Mouse (Mus musculus) embryonic facial prominence, embryonic 11.5 days (tissue): ENCODE measurements around the gene Commd9. TPM values are rescaled to one million over a fixed set of nuclear protein-coding genes. Genes with fewer than 3 reads are reported as not detected.

Experiments
- ATAC-seq: fragments of 200-750 bp; cut with Nextera tagmentation; replicated peaks from 2 replicates; pipeline ENCODE4 v1.8.0; 2017; ENCODE audit warnings: low read depth; ENCODE audit not compliant: insufficient number of reproducible peaks, low FRiP score, low TSS enrichment
- DNase-seq: peaks from one replicate; pipeline ENCODE4 v3.0.0-alpha.2; 2015; ENCODE audit warnings: low spot score
- H3K27ac ChIP-seq: fragments of 300-500 bp; sonication (generic); replicated peaks from 2 replicates; pipeline ENCODE4 v1.5.1; 2014; ENCODE audit warnings: mild to moderate bottlenecking, low read depth, low read length, control low read depth
- H3K27me3 ChIP-seq: fragments of 300-500 bp; sonication (generic); 2 replicates; pipeline ENCODE4 v1.6.1; 2014; ENCODE audit warnings: mild to moderate bottlenecking, low read length, moderate library complexity, mixed read lengths; ENCODE audit not compliant: control insufficient read depth, insufficient read depth
- H3K36me3 ChIP-seq: fragments of 300-500 bp; sonication (generic); replicated peaks from 2 replicates; pipeline ENCODE4 v1.6.1; 2014; ENCODE audit warnings: low read depth, mild to moderate bottlenecking, low read length, moderate library complexity, mixed read lengths; ENCODE audit not compliant: control insufficient read depth, insufficient read depth
- H3K4me1 ChIP-seq: fragments of 300-500 bp; sonication (generic); 2 replicates; pipeline ENCODE4 v1.6.1; 2014; ENCODE audit warnings: low read length, mixed read lengths; ENCODE audit not compliant: control insufficient read depth, insufficient read depth
- H3K4me2 ChIP-seq: fragments of 300-500 bp; sonication (generic); 2 replicates; pipeline ENCODE4 v1.6.1; 2014; ENCODE audit warnings: low read depth, mild to moderate bottlenecking, control low read depth, low read length, moderate library complexity
- H3K4me3 ChIP-seq: fragments of 300-500 bp; sonication (generic); 2 replicates; pipeline ENCODE4 v1.5.1; 2014; ENCODE audit warnings: low read depth, low read length, control low read depth
- H3K9ac ChIP-seq: fragments of 300-500 bp; sonication (generic); replicated peaks from 2 replicates; pipeline ENCODE4 v1.6.1; 2014; ENCODE audit warnings: mild to moderate bottlenecking, control low read depth, low read length
- H3K9me3 ChIP-seq: fragments of 300-500 bp; sonication (generic); replicated peaks from 2 replicates; pipeline ENCODE4 v1.6.1; 2016; ENCODE audit warnings: mild to moderate bottlenecking, low read length, inconsistent platforms, mixed read lengths; ENCODE audit not compliant: control insufficient read depth
- WGBS: fragments of 180-500 bp; shearing (Covaris S2); extraction: QIAGEN DNeasy Blood & Tissue Kit; methylation state at CpG from one replicate; pipeline ENCODE4 v1.1.7; 2014; 5-methylcytosine and 5-hydroxymethylcytosine counted together
- polyA plus RNA-seq: library from polyadenylated mRNA; unstranded; fragments of >200 nt; fragmentation: Nextera tagmentation; extraction: Ambion mirVana; gene quantifications from 2 replicates; pipeline ENCODE4 v1.2.1, GENCODE M21; 2014

Gene Commd9
- polyA plus RNA-seq, 1 experiment from 2014 or later: 63.1 TPM

DNA sequence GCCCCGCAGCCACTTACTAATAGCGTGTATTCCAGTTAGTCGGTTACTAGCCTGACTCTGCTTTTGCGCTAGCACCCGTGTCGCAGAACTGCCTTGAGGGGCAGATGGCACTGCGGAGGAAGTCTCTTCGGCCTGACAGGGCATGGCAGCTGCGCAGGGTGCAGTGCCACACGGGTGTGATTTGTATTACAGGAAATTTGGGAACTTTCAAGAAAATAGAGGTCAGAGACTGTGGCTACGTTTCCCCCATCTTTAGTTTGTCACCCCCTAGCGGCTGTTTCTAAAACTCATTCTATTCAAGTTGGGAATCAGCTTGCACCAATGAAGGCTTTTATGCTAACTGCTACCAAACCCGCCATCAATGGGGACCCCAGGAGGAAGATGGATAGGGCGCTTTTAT is 14.9 kb upstream of the Commd9 start:
- Histone ChIP-seq H3K27ac (no peak overlapping the region), H3K4me2 (peak overlapping the region; percentile 5; the same call in 1 of the 2 replicates), H3K4me1 (no peaks in the 10 kb centered on the region), H3K27me3 (no peaks in the 10 kb centered on the region), H3K9me3 (no peaks in the 10 kb centered on the region), H3K4me3 (no peak overlapping the region), H3K9ac (no peak overlapping the region), H3K36me3 (no peaks in the 10 kb centered on the region)
- ATAC-seq (no peak), DNase-seq (peak; percentile 88)
- WGBS: 29% methylated on average over 14 of the region's 14 CpGs

DNA sequence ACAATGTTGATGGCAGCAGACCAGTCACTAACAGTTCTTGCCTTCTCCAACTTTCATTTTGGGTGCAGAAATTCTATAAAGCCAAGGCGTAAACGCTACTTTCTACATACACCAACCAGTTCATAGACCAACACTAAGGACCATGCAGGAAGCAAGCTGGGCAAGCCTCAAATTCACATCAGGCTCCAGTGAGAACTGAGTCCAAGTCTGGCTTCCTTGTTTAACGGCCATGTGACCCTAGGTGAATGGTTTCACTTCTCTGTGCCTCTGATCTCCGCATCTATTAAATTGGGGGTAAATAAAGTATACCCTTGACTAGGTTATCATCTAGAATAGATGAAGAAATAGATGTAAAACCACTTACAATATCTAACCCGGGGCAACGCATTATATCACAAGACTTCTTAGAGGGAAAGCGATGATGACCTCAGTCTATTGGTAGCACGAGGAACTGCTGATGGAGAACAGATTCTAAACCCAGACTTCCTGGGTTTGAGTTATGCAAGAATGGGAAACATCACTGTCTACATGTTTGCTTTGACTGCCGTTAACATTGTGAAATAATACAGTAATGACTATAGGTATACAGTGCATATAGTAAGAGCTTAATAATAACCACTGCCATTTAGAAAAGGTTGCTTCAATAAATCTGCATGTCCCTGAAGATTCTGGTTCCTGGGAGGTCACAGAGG is 4.4 kb upstream of the Commd9 start:
- Histone ChIP-seq H3K9me3 (no peaks in the 10 kb centered on the region), H3K36me3 (no peaks in the 10 kb centered on the region), H3K27ac (no peak overlapping the region), H3K4me2 (no peak overlapping the region), H3K27me3 (no peaks in the 10 kb centered on the region), H3K4me3 (no peak overlapping the region), H3K4me1 (no peaks in the 10 kb centered on the region), H3K9ac (no peak overlapping the region)
- ATAC-seq (no peak), DNase-seq (no peak)
- 87% methylated on average over 9 of the region's 9 CpGs for WGBS

DNA sequence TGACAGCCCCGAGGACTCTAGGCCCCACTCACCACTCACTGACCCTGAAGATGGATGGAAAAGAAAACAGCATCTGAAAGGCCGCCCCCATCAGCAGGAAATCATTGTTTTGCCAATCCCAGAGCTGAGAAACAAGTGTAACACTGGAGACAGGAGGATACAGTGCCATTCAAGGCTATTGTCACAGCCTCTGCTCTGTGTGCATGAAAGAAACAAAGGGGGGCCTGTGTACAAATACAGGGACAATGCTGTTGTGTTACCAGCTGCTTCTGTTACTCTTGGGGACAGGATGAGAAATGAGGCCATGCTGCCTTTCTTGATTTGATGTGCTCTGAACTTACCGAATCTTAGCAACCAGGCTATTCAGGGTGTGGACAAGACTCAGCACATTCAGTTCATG is 3.0 kb upstream of the Commd9 start, which contains the start of gene Prr5l:
TSS of gene Prr5l (minus strand) at position 30 of the 400 bp plus-strand sequence.
- Histone ChIP-seq H3K9me3 (no peaks in the 10 kb centered on the region), H3K4me1 (no peaks in the 10 kb centered on the region), H3K4me2 (no peak within 1 kb of the TSS), H3K36me3 (no peaks in the 10 kb centered on the region), H3K27ac (no peak within 1 kb of the TSS), H3K27me3 (no peaks in the 10 kb centered on the region), H3K4me3 (no peak within 1 kb of the TSS), H3K9ac (no peak within 1 kb of the TSS)
- 40% methylated on average over 3 of the region's 3 CpGs for WGBS
- DNase-seq (no peak), ATAC-seq (no peak)

DNA sequence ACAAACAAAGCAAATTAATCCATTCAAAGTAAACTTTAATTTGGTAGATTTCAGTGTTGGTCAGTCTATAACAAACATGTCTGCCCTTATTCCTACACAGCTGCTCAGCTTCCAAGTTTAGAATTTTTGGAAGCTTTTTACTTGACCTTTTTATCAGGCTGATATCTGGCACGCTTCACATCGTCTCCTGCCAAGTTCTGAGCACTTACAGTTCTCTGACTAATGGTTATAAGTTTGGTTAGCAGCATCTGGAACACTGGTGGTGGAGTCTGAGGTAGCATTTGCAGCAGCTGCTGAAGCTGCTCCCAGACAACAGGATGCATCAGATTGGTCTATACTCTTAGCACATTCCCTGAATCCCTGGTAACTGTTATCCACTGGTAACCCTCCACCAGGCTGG is 1.8 kb upstream of the Commd9 start:
- no peak overlapping the region for H3K4me3 ChIP-seq
- no peak overlapping the region for H3K4me2 ChIP-seq
- no peaks in the 10 kb centered on the region for H3K9me3 ChIP-seq
- DNase-seq (no peak), ATAC-seq (no peak)
- H3K27me3 ChIP-seq: no peaks in the 10 kb centered on the region
- H3K27ac ChIP-seq: no peak overlapping the region
- H3K4me1 ChIP-seq: no peaks in the 10 kb centered on the region
- no peak overlapping the region for H3K9ac ChIP-seq
- no peaks in the 10 kb centered on the region for H3K36me3 ChIP-seq
- 88% methylated on average over 2 of the region's 2 CpGs for WGBS

DNA sequence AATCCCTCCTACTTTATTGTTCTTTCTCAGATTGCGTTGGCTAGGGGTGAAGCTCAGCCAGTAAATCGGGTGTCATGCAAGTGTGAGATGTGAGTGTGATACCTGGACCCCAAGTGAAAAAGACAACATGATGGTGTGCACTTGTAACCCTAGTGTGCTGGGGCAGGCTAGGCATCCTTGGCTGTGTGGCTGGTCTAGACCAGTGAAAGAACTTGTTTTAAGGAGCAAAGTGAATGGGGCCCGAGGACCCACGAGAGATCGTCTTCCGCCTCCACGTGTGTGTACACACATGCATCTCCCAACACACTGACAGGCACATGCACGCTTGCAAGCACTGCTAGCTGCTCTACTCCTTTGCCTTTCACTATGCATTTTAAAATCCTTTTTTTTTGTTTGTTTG is 2.8 kb downstream of the Commd9 start:
- no peak overlapping the region for H3K4me3 ChIP-seq
- H3K27me3 ChIP-seq: no peaks in the 10 kb centered on the region
- no peaks in the 10 kb centered on the region for H3K4me1 ChIP-seq
- WGBS: 94% methylated on average over 8 of the region's 8 CpGs
- no peaks in the 10 kb centered on the region for H3K9me3 ChIP-seq
- H3K9ac ChIP-seq: no peak overlapping the region
- H3K27ac ChIP-seq: no peak overlapping the region
- ATAC-seq (no peak), DNase-seq (no peak)
- no peaks in the 10 kb centered on the region for H3K36me3 ChIP-seq
- H3K4me2 ChIP-seq: no peak overlapping the region

DNA sequence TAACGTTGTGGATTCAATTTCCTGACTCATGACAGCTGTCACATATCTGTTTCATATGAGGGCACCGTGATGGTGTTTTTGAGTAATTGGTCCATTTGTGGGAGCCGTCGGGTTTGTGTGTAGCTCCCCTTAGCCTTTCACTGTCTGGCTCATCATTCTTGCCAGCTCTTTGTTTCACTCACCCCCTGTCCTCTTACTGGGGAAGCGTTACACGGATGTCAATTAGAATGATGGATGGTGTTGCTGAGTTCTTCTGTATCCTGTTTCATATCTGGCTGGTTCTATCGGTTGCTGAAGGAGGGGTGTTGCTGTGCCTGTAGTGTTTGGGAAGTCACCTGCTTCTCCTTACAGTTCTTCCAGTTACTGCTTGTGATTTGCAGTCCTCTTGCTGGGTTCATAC is 5.1 kb downstream of the Commd9 start:
- no peaks in the 10 kb centered on the region for H3K4me1 ChIP-seq
- H3K27me3 ChIP-seq: no peaks in the 10 kb centered on the region
- H3K4me3 ChIP-seq: no peak overlapping the region
- no peak overlapping the region for H3K4me2 ChIP-seq
- ATAC-seq (no peak), DNase-seq (no peak)
- H3K9me3 ChIP-seq: no peaks in the 10 kb centered on the region
- H3K36me3 ChIP-seq: no peaks in the 10 kb centered on the region
- 63% methylated on average over 7 of the region's 7 CpGs for WGBS
- no peak overlapping the region for H3K9ac ChIP-seq
- no peak overlapping the region for H3K27ac ChIP-seq

DNA sequence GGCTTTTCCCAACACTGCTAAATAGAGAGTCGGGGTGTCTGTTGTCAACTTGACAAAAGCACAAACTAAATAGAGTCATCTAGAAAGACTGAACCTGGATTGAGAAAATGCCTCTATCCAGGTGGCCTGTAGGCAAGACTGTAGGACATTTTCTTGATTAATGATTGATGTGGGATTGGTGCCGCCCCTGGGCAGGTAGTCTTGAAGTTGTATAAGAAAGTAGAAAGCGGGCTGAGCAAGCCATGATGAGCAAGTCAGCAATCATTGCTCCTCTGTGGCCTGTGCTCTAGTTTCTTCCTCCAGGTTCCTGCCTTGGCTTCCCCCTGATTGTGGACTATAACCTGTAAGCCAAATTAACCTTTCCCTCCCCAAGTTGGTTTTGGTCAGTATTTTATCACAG is 8.1 kb downstream of the Commd9 start:
- ATAC-seq: no peak
- Histone ChIP-seq H3K27ac (no peak overlapping the region), H3K27me3 (no peaks in the 10 kb centered on the region), H3K9me3 (no peaks in the 10 kb centered on the region), H3K4me2 (no peak overlapping the region), H3K36me3 (no peaks in the 10 kb centered on the region), H3K4me3 (no peak overlapping the region), H3K4me1 (no peaks in the 10 kb centered on the region), H3K9ac (no peak overlapping the region)
- no peak for DNase-seq
- WGBS: 91% methylated on average over 3 of the region's 3 CpGs

DNA sequence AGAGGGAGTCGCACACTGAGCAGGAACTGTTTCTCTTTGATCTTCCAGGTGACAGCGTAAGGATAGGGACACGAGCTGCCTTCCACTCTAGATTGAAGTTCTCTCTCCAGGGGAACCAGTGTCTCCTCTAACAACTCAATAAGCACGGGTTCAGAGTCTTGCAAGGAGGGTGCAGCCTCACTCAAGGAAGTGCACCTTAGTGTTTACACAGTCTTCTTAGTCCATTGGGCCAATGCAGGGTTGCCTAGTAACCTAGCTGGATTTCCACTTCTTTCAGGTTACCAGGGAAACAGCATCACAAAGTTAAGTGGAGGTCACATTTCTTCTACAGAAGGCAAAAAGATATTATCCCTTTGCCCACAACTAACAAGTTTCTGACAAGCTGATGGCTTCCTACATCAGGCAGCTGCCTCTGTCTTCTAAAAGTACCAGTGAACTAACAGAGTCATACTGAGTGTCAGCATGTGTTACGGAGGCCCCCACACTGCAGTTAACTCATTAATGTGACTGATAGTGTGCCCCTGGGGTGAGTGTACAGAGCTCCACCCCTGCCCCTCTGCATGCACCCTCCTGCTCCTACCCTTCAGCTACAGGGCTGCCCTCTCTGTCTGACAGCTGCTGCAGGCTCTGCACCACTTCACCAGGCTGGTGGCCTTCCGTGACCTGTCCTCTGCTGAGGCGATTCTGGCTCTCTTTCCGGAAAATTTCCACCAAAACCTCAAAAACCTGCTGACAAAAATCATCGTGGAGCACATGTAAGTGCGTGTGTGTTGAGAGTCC is 10.6 kb downstream of the Commd9 start:
- no peaks in the 10 kb centered on the region for H3K36me3 ChIP-seq
- no peak overlapping the region for H3K4me3 ChIP-seq
- no peaks in the 10 kb centered on the region for H3K27me3 ChIP-seq
- no peaks in the 10 kb centered on the region for H3K4me1 ChIP-seq
- H3K9me3 ChIP-seq: no peaks in the 10 kb centered on the region
- 77% methylated on average over 10 of the region's 10 CpGs for WGBS
- ATAC-seq: no peak; the same call in 1 of the 2 replicates
- no peak for DNase-seq
- H3K4me2 ChIP-seq: no peak overlapping the region
- no peak overlapping the region for H3K9ac ChIP-seq
- no peak overlapping the region for H3K27ac ChIP-seq
